Mouse (Mus musculus) hindbrain, embryonic 12.5 days (tissue): ENCODE measurements at regions not wholly inside any gene's neighbourhood (a gene's known extent, or its start where the extent isn't known, plus 50 kb on each side); places are given as distances from the start of the nearest gene placed in this dataset.

ENCODE experiments used
- ATAC-seq: fragments of 200-750 bp; cut with Nextera tagmentation; 2 replicates; pipeline ENCODE4 v1.8.0; 2017; ENCODE audit warnings: moderate TSS enrichment; ENCODE audit not compliant: low FRiP score
- H3K27ac ChIP-seq: fragments of 300-500 bp; sonication (generic); 2 replicates; pipeline ENCODE4 v1.5.1; 2016; ENCODE audit warnings: mild to moderate bottlenecking
- H3K27me3 ChIP-seq: fragments of 300-500 bp; sonication (generic); 2 replicates; pipeline ENCODE4 v1.6.1; 2016; ENCODE audit warnings: mild to moderate bottlenecking
- H3K36me3 ChIP-seq: fragments of 300-500 bp; sonication (generic); 2 replicates; pipeline ENCODE4 v1.6.1; 2016; ENCODE audit warnings: mild to moderate bottlenecking
- H3K4me1 ChIP-seq: fragments of 300-500 bp; sonication (generic); 2 replicates; pipeline ENCODE4 v1.6.1; 2016
- H3K4me2 ChIP-seq: fragments of 300-500 bp; sonication (generic); replicated peaks from 2 replicates; pipeline ENCODE4 v1.6.1; 2016; ENCODE audit warnings: mild to moderate bottlenecking
- H3K4me3 ChIP-seq: fragments of 300-500 bp; sonication (generic); 2 replicates; pipeline ENCODE4 v1.5.1; 2016; ENCODE audit warnings: mild to moderate bottlenecking
- H3K9ac ChIP-seq: fragments of 300-500 bp; sonication (generic); 2 replicates; pipeline ENCODE4 v1.6.1; 2016; ENCODE audit warnings: mild to moderate bottlenecking, moderate library complexity
- H3K9me3 ChIP-seq: fragments of 300-500 bp; sonication (generic); replicated peaks from 2 replicates; pipeline ENCODE4 v1.6.1; 2016; ENCODE audit warnings: mild to moderate bottlenecking
- WGBS: fragments of 180-500 bp; shearing (Covaris S2); methylation state at CpG from one replicate; pipeline ENCODE4 v1.1.7; 2016; 5-methylcytosine and 5-hydroxymethylcytosine counted together

GRCm38 (mm10) chr9:59094106-59094505 is 57.9 kb upstream of the Neo1 start:
- Histone ChIP-seq H3K4me2 (no peak overlapping the region), H3K4me3 (no peak overlapping the region), H3K36me3 (no peaks in the 10 kb centered on the region), H3K27me3 (no peaks in the 10 kb centered on the region), H3K9ac (no peak overlapping the region), H3K27ac (no peak overlapping the region), H3K9me3 (no peaks in the 10 kb centered on the region), H3K4me1 (0 out of 2 replicates have a peak, but pooled peaks cover 4% of the 10 kb centered on the region)
- WGBS = 83% methylated on average over 4 of the region's 4 CpGs
- ATAC-seq = no peak

GRCm38 (mm10) chr9:59091179-59091578 is 54.9 kb upstream of the Neo1 start:
- Histone ChIP-seq H3K4me2 (no peak overlapping the region), H3K4me3 (no peak overlapping the region), H3K27me3 (no peaks in the 10 kb centered on the region), H3K4me1 (no peaks in the 10 kb centered on the region), H3K27ac (no peak overlapping the region), H3K36me3 (no peaks in the 10 kb centered on the region), H3K9ac (no peak overlapping the region), H3K9me3 (no peaks in the 10 kb centered on the region)
- 91% methylated on average over 3 of the region's 3 CpGs for WGBS
- no peak for ATAC-seq

GRCm38 (mm10) chr9:59087704-59088103 is 51.5 kb upstream of the Neo1 start:
- no peak overlapping the region for H3K27ac ChIP-seq
- 85% methylated on average over 3 of the region's 3 CpGs for WGBS
- no peak overlapping the region for H3K9ac ChIP-seq
- no peak for ATAC-seq
- no peaks in the 10 kb centered on the region for H3K36me3 ChIP-seq
- no peak overlapping the region for H3K4me2 ChIP-seq
- no peaks in the 10 kb centered on the region for H3K4me1 ChIP-seq
- H3K27me3 ChIP-seq = no peaks in the 10 kb centered on the region
- H3K9me3 ChIP-seq = no peaks in the 10 kb centered on the region
- no peak overlapping the region for H3K4me3 ChIP-seq

GRCm38 (mm10) chr9:59087112-59087511 is 50.9 kb upstream of the Neo1 start:
- H3K4me3 ChIP-seq = no peak overlapping the region
- no peak overlapping the region for H3K9ac ChIP-seq
- 82% methylated on average over 9 of the region's 9 CpGs for WGBS
- H3K4me1 ChIP-seq = no peaks in the 10 kb centered on the region
- no peak overlapping the region for H3K4me2 ChIP-seq
- no peak for ATAC-seq
- H3K36me3 ChIP-seq = no peaks in the 10 kb centered on the region
- no peaks in the 10 kb centered on the region for H3K27me3 ChIP-seq
- H3K9me3 ChIP-seq = no peaks in the 10 kb centered on the region
- H3K27ac ChIP-seq = no peak overlapping the region

- H3K4me1 ChIP-seq = no peaks in the 10 kb centered on the region
- H3K36me3 ChIP-seq = no peaks in the 10 kb centered on the region
- H3K27me3 ChIP-seq = no peaks in the 10 kb centered on the region
- ATAC-seq = no peak
- no peak overlapping the region for H3K27ac ChIP-seq
- H3K4me2 ChIP-seq = no peak overlapping the region
- no peaks in the 10 kb centered on the region for H3K9me3 ChIP-seq
- H3K4me3 ChIP-seq = no peak overlapping the region
- WGBS = 92% methylated on average over 10 of the region's 10 CpGs
- H3K9ac ChIP-seq = no peak overlapping the region
Measured at GRCm38 (mm10) chr9:59086556-59087102, 50.4 kb upstream of the Neo1 start.
